Mouse (Mus musculus) mesoderm, embryonic 11.5 days (tissue): Measurements from ENCODE around the gene Qprt.

Experiments used
- DNase-seq: peaks from one replicate; pipeline ENCODE4 v3.0.0-alpha.2; 2012; ENCODE audit warnings: low read depth, low spot score

The Qprt gene

DNA sequence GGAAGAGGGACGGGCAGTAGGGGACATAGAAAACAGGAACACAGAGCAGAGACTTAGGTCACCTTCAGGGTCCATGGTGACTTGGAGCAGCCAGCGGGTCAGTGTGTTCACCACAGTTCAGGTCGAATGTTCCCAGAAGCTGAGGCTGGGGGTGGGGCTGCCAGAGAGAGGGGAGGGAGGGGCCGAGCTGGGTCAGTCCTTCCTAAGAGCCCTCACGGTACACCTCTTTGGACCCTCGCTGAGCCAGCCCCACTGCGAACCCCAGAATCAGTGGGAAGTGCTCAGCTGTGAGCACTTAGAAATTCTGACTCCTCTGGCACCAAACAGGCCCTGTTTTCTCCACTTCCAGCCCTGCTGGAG, at the start of gene Qprt:
Gene Qprt, minus strand, starts transcription at position 316 of the 360 bp plus-strand sequence.
- DNase-seq = no peak

DNA sequence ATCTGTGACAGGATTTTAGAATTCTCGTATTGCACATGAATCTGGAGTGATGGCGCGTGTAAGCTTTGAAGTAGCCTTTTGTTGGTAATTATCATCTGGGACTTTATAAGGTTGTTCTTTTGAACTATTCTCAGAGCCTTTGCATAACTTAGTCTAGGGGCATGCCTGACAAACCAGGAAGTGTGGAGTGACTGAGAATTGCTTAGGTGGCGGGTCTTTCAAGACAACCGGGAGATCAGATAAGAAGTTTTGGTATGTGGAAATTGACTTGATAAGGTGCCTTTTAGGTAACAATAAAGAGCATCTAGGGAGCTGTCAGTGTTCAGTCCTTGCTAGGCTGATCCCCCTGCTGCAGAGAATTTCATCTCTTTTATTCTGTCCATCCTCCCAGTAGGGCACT, 44.5 kb upstream of the Qprt start:
- no peak for DNase-seq

DNA sequence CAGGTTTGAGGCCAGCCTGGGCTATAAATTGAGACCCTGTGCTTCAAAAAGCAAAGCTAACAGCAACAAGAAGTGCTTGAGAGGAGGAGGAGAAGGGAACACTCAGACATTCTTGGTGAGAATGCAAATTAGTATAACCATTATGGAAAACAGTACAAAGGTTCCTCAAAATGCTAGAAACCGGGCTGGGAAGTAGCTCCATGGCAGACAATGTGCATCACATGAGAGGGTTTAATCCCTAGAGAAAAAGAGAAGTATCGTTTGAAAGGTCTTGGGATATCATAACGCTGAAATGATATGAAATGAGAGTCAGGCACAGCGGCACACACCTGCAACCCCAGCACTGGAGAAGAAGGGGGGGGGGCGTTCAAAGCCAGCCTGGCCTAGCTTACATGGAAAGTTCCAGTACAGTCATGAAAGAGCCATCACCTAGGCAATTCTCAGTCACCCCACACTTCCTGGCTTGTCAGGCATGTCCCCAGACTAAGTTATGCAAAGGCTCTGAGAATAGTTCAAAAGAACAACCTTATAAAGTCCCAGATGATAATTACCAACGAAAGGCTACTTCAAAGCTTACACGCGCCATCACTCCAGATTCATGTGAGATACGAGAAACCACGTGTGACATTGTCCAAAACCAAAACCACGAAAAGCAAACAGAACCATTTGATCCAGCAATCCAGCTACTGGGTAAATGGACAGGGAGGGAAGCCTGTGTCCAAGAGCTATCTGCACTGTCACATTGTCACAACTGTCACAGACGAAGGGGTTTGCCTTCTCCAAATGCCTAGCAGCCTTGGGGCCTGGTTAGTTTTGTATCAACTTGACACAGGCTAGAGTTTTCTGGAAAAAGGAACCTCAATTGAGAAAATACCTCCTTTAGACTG, 43.8 kb upstream of the Qprt start:
- no peak for DNase-seq

DNA sequence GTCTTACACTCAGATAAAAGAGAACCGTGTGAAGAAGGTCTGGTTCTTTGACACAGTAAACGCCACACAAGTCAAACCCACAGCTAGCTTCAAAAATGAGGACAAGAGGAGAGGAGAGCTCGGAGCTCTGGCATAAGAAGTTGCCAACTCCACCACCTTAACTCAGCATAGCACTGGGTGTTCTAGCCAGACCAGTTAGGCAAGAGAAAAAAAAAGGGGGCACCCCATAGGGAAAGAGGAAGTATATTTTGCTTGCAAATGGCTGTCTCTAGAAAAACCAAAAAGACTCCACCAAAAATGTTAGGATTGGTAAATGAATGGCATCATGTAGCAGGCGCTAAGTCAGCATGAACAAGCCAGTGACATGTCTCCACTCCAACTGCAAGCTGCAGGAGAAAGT, 42.0 kb upstream of the Qprt start:
- no peak for DNase-seq

DNA sequence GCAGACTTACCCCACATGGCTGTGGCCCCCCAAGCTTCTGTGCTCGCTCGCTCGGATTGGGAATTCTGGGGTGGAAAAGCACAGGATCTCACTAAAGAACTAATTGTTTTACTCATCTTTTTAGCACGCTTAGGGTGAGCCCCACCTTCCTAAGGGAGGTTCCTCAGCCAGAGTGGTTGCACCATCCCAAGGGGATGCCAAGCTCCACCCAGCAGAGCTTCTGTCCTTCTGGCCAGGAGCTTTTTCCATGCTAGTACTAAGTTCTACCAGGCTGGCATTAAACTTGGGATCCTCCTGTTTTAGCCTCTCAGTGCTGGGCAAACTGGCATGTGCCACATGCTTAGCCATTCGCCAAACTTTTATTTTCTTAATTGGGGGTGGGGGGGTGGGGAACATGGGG, 40.5 kb upstream of the Qprt start:
- DNase-seq = no peak

DNA sequence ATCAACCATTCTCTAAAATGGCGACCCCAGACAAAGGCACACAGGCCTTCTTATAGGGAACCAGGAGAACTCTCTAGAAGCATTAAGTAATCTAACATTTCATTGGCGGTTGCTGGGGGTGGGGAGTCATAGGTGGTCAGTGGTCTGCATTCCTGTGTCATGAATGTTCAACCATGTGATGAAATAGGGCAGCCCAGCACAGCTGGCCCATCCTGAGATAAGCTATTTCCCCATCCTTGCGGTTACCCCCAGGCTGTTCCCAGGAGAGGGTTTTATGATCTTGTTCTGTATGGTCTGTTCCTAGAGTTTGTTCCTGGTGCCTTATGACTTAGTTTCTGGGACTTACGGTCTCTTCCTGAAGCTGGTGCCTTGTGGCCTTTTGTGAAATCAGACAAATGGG, 35.5 kb upstream of the Qprt start:
- DNase-seq = no peak

DNA sequence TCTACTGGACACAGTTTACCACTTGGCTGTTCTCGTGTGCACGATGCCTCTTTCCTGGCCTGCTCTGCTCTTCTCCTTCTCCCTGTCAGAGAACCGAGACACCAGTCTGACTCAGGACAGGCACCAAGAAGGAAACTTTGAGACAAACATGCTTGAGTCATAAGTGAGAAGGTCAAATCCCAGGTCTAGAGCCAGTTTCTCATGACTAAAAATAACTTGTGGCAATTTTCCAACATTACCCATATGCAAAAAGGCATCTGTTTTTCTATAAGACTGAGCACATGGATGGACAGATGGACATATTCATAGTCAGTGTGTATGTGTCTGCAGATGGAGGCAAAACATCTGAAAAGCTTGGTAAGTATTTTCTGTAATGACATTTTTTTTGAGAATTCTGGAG, 31.5 kb upstream of the Qprt start:
- no peak for DNase-seq

DNA sequence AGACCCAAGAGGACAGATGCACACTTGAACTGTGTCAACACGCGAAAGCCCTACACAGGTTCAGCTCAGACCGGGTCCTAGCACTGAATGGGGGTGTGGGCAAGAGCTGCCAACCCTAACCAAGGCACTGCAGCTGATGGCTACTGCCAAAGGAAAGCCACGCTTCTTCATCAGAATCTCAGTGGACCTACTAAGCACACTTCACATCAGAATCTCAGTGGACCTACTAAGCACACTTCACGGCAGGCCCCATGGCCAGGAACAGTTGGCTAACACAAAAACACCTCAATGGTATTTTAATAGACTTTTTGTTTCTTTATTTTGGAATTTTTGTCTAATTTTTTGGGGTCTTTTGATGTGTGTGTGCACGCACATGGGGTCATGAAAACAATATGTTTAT, 30.4 kb upstream of the Qprt start:
- no peak for DNase-seq

DNA sequence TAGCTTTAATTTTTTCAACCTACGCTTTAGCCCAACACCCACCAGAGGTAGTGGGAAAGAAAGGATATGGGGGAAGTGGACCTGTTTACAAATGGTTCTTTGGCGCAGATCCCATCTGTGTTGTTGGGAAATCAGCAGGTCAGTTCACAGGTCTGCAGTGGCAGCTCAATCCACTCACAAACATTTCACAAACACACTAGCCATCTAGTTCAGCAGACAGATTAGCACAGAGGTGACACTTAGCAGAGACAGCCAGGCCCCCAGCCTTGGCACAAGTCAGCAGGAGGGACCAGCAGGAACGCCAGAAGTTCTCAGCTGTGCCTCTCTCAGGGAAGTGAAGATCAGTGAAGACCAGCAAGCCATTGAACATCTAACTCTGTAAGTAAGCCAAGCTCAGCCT, 25.9 kb upstream of the Qprt start:
- DNase-seq = no peak

DNA sequence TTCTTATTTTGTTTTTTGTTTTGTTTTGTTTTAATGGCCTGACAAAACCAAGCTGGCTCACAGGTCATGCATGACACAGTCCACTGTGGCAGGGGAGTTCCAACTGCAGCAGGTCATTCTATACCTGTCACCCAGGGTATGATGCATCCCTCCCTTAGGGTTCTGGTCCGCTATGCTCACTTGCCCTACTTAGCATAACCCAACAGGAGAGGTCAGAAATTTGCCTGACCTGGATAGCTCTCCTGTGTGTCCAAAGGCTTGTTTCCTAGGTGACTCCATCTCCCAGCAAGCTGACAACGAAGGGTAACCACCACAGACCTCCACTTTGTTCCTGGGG, 24.2 kb upstream of the Qprt start:
- DNase-seq = no peak

DNA sequence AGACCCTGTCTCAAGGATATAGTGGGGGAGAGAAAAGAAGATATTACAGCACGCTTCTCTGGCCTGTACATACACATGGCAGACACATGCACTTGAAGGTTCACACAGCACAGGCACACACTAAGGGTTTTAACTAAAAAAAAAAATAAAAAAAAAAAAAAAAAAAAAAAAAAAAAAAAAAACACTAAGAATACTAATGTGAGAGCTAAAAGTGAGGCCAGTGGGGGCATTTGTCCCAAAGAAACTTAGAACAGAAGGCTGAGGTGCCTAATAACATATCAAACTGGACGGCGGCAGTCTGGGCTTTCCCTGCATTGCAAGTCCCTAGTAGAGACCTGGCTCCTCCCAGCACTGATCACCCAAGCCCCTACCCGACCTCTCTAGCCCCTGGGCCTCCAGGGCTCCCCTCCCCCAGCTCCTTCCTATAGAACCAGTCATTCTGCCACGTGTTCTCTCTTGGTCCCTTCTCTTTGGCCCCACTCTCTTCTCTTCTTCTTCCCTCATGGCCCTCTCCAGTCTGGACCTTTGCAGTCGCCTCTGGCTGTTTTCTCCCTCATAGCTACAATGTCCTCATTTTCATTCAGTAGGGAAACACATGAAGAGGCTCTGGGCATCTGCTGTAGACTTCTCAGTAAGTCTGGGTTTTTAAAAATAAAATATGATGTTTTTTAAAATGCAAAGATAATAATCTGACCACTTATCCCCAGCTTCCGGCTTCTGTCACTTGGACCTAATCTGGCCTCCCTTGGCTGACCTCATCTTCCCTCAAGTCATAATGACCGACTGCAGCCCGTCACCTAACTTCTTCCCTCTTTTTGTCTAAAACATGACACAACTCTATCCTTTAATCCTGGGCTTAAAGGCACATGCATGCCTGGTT, 23.6 kb upstream of the Qprt start:
- no peak for DNase-seq

DNA sequence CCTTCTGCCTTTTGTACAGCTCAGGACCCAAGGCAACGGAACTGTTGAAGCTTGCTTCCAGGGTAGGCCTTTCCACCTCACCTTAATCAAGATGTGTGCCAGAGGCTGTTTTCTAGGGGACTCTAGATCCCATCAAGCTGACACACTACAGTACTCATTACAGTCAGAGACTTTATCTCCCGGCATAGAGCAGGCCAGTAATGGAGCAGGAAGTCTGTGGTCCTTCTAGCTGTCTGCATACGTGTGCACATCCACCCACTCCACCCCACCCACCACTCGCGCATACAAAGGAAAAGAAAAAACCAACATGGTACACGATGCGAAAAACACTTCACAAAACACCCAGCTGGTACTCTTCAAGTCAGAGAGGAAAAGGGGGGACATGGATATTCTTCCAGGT, 22.4 kb upstream of the Qprt start:
- no peak for DNase-seq

DNA sequence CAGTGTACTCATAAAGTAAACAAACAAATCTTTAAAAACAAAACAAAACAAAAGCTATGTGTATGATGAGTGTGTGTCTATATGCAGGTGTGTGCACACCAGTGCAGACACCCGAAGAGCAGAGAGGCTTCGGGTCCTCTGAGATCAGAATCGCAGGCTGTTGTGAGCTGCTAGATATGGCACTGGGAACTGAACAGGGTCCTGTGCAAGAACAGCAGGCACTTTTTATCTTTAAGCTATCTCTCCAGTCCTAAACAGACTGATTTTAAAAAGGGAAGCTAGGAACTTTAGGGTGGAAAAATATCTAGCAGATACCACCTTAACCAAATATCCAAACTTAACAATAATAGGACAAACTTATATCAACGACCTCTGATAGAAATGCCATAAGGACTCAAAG, 20.6 kb upstream of the Qprt start:
- DNase-seq = no peak

DNA sequence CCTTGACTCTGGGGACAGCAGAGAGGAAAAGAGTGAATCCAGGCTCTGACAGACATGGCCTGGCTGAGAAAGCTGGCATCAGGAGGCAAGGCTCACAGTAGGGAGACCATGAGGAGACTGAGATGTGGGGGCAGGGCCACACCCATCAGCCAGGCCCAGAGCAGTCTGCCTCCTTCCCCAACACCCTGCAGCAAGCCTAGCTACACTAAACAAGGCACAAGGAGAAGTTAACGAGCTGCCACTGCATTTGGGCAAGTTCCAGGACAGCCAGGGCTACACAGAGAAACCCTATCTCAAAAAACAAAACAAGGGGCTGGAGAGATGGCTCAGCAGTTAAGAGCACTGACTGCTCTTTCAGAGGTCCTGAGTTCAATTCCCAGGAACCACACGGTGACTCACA, 20.2 kb upstream of the Qprt start:
- no peak for DNase-seq

DNA sequence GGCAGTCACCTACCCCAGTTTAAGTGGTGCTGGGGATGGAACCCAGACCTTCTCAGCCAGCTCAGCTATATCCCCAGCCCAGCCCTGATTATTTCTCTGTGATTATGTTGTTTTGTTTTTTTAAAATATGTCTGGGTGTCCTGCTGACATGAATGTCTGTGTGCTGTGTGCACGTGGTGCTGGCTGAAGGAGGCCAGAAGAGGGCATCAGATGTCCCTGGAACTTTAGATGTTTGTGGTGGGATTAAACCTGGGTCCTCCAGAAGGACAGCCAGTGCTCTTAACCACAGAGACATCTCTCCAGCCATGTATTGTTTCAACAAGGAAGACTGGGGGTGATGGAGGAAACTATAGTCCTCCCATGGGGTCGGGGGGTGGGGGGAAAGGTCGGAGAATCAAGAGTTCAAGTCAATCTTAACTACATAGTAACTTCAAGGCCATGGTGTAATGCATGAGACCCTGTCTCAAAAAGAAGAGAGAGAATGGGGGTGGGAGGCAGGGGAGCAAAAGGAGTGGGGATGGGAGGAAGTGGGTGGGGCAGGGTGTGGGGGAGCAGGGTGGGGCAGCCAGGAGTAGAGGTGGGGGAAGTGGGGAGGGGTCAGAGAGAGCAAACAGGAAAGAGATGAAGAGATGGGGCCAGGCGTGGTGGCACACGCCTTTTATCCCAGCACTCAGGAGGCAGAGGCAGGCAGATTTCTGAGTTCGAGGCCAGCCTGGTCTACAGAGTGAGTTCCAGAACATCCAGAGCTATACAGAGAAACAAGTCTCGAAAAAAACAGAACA, 18.8 kb upstream of the Qprt start:
- DNase-seq = no peak

DNA sequence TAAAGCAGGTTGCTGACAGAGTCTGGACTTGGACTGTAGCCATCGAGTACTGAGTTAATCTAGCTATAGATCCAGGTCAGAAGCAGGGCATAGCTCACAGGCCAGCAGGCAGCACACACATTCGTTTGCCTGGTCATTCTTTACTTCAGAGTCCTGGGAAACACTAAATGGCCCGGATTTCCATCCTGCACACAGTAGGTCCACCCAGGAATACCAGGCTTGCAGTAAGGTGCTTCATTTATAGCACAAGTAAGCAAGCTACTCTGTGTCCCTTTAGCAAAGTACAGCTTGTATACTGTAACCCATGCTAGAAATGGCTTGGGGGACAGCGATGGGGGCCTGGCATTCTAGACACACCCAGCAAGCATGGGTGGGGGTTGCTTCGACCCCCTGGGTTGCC, 17.5 kb upstream of the Qprt start:
- DNase-seq = no peak

DNA sequence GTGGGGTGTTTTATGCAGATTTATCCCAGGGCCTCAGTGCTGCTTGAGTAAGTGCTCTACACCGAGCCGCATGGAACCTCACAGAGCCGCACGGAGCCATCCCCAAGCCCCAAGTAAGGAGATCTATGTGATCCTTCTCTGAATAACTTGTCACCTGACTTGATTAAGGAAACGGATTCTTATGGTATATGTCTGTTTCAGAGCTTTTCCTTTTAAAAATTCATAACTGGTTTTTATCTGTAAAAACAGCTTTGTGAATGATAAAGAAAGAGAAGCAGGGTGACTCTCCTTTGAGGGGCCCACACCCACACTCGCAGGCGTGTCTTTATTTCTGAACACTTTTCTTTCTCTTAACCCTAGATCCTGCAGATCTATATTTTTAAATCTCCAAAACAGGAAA, 17.1 kb upstream of the Qprt start:
- no peak for DNase-seq

DNA sequence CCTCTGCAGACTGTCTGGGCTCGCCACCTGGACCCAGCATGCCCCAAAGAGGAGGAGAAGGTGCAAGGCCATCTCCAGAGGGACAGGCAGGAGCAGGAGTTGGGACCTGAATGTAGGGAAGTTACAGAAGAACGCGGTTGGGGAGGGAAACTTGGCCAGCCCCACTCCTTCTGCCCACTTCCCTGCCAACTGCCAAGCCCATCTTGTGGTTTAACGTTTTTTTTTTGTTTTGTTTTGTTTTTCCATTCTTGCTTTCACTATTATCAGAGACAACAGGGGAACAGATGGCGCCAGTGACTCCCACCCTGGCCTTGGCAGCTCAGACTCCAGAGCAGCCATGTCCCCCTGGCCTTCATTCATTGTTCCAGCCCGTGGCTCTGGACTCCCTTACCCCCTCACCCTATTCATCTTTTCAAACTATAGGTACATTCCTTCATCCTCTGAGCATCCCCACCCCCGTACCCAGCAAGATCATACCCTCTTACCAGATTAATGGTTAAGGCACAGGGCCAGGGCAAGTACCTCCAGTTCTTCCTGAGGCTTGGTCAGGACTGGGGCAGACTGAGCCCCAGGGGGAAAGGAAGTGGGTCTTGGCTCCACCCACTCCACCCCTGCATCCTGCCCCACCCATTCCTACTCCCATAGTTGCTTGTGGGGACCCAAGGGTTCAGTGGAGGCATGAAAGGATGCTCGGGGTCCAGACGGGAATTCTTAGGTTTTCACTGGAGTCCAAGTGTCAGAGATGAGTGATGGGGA, 15.4 kb upstream of the Qprt start, which contains the start of gene Spn:
Gene Spn, minus strand, starts transcription at position 562 of the 756 bp plus-strand sequence.
- DNase-seq = no peak

DNA sequence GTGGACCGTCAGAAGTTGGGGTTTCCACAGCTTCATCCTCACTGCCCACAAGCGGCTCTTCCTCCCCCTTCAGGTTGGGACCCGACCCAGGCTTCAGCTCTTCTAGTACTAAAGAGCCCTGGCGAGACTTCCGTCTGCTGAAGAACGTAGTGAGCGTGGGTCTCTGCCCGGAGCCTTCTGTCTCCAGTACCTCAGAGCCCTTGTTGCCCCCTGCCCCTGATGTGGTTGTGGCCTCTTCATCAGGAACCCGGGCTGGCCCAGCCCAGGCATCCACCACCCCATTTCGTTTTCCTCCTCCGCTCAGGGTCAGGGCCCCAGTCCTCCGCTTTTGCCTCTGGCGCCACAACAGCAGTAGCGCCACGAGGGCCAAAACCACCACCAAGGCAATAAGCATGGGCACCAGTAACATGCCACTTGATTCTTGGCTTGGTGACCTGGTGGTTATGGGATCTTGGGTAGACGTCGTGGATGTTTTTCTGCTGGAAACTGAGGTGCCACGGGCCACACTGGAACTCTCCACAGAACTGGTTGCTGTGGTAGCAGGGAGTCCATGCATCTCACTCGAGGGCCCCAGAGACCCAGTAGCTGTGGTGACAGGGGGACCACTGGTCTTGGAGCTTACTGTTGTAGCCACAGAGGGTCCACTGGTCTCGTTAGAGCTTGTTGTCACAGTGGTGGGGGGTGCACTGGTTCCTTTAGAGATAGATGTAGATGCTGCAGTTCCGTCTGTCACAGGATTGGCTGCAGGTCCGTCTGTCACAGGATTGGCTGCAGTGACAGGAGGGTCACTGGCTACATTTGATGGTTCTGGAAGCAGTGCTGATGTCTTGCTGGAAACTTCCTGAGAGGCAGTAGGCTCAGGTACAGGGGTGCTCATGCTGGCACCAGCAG, 14.4 kb upstream of the Qprt start:
- no peak for DNase-seq

DNA sequence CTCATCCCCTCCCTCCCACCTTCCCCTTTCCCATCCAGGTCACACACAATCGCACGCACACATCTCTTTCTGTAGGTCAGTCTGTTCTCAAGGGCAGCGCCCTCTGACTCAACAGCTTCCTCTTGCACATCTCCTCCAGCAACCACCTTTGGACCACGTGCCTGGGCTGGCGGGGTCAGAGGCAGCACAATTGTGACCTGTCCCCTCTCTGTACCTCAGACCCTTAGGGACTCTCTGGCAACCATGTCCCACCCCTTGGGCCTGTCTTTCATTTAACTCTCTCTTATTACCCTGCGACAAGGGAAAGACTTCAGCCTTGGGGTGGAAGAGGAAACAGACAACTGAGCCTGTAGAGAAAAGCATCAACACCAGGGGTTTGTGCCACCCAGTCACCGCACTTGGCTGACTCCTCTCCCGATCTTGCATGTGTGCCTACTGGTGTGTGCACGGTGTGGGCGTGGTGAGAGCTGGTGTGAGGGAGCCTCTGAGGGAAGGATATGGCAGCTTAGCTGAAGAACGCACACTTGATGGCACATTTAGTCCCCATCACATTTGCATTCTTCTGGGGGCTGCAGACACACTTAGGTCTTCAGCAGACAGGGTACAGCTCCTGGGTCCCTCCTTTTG, 12.9 kb upstream of the Qprt start:
- DNase-seq = no peak
